Mouse (Mus musculus) cerebral cortex, adult 2 months (tissue): Measurements from ENCODE around the gene Parp3.

Experiments used
- WGBS: fragments of 180-500 bp; shearing (Covaris S2); methylation state at CpG from one replicate; pipeline ENCODE4 v1.1.7; 2018; 5-methylcytosine and 5-hydroxymethylcytosine counted together

The Parp3 gene

DNA sequence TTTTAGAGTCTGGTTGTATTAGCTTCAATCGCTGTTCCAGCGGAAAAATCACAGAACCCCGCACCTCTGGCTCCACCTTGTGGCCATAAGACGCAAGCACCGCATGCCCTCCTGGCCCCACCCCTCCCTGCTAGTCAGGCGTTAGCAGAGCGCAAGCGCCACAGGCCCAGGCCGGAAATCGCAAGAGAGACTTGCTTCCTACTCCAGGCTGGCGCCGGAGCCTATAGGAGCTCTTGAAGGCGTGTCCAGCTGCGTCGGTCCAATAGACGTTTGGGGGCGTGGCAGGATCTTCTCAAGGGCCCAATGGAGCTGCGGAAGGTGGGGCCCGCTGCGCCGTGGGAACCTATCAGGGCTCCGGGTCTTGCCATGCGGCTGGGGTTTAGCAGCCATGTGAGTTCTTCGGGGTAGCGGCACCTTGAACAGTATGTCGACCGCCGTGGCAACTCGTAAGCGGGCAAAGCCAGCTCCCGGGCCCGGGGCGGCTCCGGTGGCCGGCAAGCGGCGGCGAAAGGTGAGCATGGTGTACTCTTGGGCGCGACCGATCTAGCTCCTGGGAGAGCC, at the start of gene Parp3:
Gene Parp3, minus strand, starts transcription at position 26 of the 561 bp plus-strand sequence.
- WGBS, result under 1% methylated on average over 41 of the region's 41 CpGs

DNA sequence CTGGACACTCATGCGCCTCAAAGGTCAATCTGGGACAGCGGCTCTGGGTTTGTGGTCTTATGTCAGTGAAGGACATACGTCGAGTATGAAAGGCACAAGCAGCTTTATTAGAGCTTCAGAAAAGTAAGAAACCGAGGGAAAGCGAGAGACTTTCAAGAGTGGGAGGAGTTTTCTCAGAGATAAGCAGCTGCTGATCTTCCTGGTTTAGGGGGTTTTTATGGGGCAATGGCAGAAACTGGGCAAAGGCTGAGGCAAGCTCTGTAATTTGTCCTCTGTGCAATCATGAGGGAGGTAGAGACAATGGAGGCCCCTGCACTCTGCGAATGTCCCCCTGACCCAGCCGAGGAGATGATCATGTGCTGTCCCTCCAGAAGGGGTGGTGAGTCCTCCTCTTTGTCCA, 43.2 kb upstream of the Parp3 start:
- 82% methylated on average over 8 of the region's 8 CpGs for WGBS

DNA sequence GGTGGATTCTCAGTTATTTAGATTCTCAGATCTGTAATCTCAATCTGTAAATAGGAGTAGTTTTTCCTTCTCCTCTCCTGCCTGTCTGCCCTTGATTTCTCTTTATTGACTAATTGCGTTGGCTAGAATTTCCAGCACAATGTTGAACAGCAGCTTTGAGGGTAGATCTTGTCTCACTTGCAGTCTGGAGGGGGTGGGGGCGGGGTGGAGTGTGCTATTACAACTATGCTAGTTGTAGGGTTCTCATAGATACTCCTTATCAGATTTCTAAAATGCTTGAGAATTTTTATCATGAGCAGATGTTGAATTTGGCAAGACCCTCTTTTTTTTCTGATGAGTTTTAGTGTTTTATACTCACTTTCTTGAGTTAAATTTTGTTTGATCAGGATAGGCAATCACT, 42.7 kb upstream of the Parp3 start:
- 63% methylated on average over 2 of the region's 2 CpGs for WGBS

DNA sequence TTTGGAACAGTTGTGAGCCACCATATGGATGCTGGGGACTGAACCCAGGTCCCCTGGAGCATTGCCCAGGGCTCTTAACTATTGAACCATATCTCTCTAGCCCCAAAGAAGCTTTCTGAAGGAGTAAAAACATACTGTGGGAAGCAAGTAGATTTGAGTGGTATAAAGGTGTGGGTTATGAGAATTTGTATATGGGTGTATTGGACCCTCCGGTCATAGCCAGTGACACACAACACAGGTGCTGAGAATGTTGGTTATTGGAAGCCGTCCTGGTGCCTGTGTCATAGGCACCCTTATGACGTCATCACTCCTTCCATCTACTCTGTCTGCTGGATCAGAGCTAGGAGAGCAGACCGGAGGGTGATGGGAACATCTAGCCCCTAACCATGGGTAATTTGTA, 37.5 kb upstream of the Parp3 start, which contains the start of gene Iqcf5:
Gene Iqcf5, plus strand, starts transcription at position 301 of the 400 bp plus-strand sequence.
- 91% methylated on average over 4 of the region's 4 CpGs for WGBS

DNA sequence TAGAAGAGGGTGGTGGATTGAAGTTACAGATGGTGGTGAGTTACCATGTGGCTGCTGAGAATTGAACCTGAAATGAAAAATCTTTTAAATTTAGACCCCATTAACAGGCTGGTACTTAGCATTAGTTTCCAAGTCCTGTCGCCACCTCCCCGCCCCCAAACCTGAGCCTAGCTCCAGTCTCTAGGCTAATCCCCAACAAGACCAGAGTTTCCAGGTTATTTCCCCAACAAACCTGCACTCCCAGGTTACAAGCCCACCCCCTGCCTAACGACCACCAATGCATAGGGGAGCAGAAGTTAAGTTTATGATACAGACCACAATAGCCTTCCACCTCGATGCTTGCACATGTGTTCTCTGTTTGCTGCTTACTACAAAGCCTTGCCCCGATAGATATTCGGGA, 36.8 kb upstream of the Parp3 start:
- 63% methylated on average over 6 of the region's 6 CpGs for WGBS

DNA sequence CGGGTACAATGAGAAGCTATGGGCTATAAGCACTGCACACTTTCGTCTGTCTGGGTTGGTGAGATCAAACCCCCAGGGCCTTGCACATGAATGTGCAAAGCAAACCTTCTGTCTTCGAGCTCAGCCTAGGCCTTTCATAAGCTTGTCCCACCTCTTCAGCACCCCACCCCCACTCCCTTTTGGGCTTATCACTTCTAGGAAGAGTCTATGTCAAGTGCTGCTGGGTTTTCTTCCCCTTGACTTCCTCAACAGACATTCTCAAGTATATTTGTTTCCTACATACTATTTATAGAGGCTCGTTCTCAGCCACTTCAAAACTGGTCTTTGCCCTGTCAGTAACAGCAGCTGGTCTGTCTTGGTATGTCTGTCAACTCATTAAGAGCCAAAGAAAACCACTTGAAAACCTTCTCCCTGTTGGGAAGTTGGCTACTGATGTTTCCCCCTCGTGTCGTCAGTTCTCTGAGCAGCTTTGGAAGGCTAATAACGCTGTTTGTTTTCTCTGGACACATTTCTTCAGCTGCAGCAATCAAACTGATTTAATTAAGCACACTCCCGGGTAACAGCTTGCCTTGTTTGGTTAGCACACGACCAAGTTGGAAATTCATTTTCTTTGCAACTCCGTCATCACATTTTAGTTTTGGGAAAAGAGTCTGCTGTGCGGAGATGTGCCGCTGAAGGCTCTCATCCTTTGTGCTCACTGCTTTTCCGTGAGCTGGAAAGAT, 36.1 kb upstream of the Parp3 start:
- WGBS, result 28% methylated on average over 13 of the region's 13 CpGs

DNA sequence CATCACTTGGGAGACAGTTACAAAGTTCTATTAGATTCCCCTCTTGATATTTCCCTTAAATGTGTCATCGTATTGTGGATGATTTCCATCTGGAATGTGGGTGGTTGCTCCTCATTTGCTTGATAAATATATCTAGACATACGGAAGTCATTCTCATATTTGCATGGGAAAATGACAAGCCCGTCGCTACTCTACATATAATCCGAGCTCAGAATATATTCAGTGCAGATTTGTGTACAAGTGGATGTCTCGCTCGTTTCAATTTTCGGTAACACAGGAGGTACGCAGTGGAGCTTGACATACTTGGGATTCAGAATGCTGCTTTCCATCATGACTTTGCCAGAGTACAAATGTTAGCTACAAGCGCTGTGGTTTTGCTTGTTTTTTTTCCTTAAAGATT, 32.6 kb upstream of the Parp3 start:
- WGBS, result 57% methylated on average over 10 of the region's 10 CpGs

DNA sequence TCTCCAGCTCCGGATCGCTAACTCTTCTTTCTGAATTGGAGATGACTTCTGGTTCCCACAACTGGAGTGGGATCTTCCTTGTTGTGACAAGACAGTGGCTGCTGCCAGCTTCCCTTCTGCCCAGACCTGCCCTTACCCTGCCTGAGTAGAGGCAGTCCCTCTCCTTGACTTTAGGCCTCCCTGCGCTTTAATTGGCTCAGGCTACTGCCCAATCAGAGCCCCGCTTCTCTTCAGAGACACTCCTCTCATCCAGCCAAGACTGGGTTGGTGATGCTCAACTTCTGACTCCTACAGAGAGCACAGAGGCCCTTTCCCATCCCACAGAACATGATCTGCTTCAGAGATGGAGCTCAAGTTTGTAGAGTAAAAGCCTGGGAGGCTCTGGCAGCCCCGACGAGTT, 27.5 kb upstream of the Parp3 start:
- 88% methylated on average over 6 of the region's 6 CpGs for WGBS

DNA sequence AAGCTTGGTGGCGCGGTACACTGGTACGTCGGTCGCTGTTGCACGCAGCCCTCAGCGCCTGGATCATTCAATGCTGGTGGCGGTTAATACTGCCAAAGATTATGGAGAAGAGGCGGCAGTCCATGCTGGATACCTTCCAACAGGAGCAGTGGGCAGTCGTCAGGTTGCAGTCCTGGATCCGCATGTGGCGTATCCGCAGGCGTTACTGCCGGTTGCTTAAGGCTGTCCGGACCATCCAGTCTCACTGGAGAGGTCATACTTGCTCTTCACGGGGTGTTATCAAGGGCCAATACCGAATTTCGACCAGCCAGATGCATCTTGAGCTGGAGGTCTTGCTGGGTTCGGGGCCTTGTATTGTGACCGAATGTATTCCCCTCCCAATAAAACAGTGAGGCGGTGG, 25.1 kb upstream of the Parp3 start:
- WGBS, result 89% methylated on average over 22 of the region's 22 CpGs

DNA sequence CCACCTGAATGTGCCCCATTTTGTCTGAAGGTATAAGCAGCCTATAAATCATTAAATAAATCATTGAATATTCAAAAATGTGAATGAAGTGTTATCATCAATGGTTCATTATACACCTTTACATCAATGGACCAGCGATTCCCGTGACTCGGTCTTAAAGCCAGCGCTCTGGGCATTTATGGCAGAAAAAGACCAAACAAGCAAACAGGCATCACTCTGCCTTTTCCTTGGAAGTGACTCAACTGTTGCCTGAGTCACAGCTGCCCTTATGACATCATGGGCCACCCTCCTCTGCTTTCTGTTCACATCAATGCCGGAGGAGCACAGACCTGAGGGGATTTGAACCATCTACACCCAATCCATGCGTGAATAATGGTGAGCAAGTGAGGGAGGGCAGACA, 22.9 kb upstream of the Parp3 start, which contains the start of gene Iqcf1:
Gene Iqcf1, plus strand, starts transcription at position 301 of the 400 bp plus-strand sequence.
- 93% methylated on average over 6 of the region's 6 CpGs for WGBS

DNA sequence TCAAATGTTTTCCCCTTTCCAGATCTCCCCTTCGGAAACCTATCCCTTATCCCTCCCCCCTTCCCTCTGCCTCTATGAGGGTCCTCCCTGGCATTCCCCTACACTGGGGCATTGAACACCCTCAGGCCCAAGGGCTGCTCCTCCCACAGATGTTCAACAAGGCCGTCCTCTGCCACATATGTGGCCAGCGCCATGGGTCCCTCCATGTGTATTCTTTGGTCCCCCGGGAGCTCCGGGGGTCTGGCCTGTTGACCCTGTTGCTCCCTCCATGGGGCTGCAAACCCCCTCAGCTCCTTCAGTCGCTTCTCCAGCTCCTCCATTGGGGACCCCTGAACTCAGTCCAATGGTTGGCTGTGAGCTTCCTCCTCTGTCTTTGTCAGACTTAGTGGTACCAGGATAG, 10.9 kb upstream of the Parp3 start:
- WGBS, result 87% methylated on average over 6 of the region's 6 CpGs

DNA sequence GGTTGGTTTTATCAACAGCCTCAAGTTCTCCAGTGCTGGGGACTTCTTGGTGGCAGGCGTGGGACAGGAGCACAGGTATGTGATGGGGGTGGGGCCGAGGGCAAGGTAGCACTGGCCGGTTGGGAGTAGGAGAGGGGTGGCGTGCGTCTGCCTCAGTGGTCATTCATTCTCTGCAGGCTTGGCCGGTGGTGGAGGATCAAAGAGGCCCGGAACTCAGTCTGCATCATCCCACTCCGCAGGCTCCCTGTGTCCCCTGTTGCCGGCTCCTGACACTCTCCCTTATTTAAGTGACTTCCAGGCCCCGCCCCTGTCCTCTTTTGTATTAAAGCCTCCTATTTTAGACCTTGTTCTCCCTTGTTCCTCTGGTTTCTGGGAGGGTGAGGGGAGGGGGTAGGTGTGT, 8.3 kb upstream of the Parp3 start:
- WGBS, result 91% methylated on average over 10 of the region's 10 CpGs

DNA sequence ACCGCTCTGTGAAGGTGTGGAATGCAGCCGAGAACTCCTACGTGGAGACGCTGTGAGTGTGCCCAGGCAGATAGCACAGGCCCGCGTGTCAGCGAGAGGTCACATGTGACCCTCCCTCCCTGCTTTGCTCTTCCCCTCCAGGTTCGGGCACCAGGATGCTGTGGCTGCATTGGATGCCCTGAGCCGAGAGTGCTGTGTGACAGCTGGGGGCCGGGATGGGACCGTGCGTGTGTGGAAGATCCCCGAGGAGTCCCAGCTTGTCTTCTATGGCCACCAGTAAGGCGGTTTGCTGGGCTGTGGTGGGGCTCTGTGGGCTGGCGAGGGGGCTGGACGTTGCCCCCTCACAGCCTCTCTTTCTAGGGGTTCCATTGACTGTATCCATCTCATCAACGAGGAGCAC, 6.9 kb upstream of the Parp3 start:
- WGBS, result 92% methylated on average over 17 of the region's 17 CpGs

DNA sequence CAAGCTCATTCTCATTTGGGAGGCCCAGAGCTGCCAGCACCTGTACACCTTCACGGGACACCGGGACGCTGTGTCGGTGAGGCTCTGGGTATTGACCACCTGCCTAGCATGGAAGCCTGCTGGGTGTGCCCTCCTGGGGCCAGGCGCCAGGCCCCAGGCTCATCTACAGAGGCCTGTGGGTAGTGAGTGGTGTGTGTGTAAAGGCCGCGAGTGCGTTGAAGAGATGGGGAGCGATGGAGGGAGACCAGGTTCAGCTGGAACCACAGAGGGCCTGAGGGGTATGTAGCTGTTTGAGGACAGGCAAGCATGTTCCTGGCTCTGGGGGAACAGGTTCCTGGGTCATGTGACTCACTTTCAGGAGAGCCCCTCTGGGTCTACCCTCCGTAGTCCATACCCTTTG, 6.4 kb upstream of the Parp3 start:
- 94% methylated on average over 10 of the region's 10 CpGs for WGBS

DNA sequence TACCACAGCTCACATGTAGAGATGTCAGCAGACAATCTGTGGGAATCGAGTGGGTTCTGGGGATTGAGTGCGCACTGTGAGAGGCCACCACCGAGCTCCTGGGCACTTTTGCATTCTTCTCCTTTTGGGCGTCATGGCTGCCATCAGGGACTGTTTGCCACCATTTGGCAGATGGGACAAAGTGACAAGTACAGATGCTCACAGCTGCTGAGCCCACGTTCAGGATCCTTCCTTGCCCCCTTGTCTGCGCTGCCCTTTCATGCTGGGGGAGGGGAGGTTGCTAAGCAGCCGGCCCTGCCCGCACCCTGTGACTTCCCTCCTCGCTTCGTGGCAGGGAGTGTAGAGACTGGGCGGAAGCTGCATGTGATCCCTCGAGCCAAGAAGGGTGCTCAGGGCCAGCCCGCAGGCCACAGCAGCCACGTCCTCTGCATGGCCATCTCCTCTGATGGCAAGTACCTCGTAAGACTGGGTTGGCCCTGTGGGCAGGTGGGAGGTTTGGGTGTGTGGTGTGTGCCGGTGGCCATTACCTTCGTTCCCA, 5.9 kb upstream of the Parp3 start:
- 83% methylated on average over 17 of the region's 17 CpGs for WGBS

DNA sequence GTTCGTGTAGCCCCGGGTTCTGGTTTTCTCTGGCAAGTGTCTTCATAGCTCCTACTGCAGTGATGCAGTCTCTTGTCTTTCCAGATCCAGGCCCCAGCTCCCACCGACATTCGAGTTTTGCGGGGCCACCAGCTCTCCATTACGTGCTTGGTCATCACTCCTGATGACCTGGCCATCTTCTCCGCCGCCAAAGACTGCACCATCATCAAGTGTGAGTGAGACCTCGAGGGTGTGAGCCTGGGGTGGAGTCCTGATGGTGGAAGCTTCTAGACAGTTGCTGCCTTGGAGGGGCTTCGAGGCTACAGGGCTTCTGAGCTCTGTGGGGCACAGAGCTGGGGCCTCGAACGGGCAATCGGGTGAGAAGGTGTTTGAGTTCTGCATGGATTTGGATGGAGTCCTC, 4.9 kb upstream of the Parp3 start:
- 90% methylated on average over 13 of the region's 13 CpGs for WGBS

DNA sequence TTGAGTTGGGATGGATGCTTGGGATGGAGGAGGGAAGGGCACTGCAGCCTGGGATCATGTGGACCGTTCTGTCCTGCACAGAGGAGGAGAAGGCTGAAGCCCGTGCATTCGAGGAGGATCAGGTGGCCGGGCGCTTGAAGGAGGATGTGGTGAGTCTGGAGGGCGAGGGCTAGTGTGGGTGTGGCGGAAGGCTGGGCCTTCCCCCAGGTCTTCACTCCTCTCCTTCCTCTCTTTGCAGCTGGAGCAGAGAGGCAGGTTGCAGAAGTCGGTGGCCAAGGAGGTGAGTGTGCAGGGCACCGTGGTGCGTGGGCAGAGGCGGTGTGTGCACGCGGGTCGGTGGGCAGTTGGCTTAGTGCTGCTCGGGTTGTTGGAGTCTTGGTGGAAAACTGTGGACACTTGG, 4.3 kb upstream of the Parp3 start:
- 95% methylated on average over 15 of the region's 15 CpGs for WGBS

DNA sequence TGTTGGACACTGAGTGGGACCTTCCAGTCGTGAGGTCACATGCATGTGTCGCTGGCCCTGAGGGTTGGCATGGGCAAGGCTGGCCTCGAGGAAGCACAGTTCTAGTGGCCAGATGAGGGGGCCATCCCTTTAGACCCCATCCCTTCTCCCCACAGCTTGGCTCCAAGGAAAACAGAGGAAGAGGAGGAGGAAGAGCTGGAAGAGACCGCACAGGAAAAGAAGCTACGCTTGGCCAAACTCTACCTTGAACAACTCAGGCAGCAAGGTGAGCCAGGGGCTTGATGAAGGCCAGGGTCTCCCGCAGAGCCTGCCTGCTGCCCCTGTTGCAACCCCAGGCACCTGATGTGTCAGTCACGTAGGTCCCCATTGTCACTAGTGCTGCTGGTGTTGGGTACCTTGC, 3.8 kb upstream of the Parp3 start:
- 95% methylated on average over 7 of the region's 7 CpGs for WGBS

DNA sequence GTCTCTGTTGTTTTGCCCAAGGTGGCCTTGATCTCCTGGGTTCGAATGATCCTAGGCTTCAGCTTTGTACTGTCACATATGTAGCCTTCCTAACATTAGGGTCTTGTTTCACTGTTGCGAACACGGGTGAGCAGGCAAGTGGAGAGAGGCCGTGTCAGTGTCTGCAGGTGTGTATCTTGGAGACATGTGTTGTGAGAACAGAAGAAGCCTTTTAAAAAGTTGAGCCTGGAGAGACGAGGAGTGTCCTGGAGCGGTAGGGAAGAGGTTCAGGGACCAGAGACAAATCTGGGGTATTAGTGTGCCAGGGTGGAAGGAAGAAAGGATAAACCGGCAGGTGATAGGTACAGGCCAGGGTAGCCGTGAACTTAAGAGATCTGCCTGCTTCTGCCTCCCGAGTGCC, 1.4 kb upstream of the Parp3 start:
- 76% methylated on average over 9 of the region's 9 CpGs for WGBS

DNA sequence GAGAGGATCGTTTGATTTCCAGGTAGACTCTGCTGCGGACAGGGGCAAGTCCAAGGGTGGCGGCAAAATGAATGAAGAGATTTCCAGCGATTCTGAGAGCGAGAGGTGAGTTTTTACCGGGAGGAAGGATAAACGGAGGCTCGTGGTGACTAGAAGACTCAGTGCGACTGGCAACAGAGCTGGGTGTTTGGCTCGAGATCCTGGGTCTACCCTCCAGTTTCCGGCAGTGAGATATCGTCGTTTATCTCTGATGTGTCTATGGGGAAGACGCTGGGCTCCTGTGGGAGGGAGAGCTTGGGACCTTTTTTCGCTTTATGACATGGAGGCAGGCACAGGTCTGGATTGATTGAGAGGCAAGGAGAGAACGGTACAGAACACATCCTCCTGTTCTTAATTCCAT, 900 bp upstream of the Parp3 start:
- WGBS, result 2% methylated on average over 16 of the region's 16 CpGs

DNA sequence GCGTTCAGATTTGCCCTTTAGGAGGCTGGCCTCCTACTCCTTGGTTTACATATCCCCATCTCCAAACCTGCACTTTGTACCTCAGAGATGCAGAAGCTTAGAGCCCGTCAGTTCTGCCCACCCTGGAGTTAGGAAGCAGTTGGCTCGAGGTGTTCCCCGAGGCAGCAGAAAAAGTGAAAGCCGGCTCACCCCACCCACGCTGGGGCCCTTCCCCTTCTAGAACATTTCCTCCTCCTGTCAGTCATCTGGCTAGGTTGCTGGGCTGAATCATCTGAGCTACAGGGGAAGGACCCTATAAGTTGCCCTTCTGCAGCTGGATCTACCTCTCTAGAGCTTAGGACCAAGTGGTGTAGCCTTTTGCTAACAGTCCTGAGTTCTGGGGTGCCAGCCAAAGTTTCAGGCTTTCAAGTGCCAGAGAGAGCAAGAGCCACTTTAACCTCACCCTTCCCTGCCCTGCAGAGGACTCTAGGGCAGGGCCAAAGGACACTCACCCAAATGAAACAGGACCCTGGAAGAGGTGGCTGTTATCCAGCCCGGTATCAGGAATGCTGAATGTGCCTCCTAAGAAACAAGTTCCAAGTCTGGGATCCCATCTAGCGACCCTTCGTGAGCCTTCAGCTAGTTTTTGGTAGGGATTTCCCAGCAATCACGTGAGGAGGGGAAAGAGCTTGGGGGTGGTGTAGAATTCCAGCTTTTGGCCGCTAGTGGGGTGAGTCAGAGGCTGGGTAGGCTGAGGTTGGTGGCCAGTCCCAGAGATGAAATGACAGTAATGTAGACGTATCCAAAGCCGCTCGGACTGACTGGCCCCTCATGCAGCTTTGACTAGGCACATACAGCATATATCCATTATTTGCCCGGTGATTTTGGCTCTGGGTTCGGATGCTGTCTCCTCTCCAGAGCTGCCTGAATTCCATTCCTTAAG, 486 bp downstream of the Parp3 start:
- 21% methylated on average over 16 of the region's 16 CpGs for WGBS

DNA sequence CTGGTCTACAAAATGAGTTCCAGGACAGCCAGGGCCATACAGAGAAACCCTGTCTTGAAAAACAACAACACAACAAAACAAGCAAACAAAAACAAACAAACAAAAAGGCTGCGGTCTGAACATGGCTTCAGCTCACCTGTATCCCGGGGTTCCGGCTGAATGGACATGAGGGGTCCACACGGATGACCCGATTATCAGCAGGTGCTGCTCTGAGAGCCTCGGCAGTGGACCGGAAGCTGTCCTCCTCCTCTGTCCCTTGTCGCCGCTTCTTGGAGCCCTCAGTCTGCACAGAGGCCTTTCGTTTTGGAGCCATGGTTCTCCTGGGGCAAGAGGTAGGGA, 1.1 kb downstream of the Parp3 start, which contains the start of gene Rrp9:
Gene Rrp9, plus strand, starts transcription at position 301 of the 339 bp plus-strand sequence.
- 84% methylated on average over 10 of the region's 10 CpGs for WGBS
